ENCODE assay signal across 26 mouse cellular contexts in genomic region chr7:97454795-97455194, GRCm38 (mm10). TPM values are rescaled to one million over a fixed set of nuclear protein-coding genes. Genes with fewer than 3 reads are reported as not detected.
DNase-seq lines count a peak whose midpoint lies in the region; ATAC-seq and TF ChIP-seq lines count a peak whose summit lies in the region.
"Had no signal": no experiment of that assay in that cellular context is flagged by ENCODE, and none has a peak within 500 bp of the region (broad histone marks: within the 10 kb centered on the region; RNA-seq: fewer than 3 reads in every experiment).

No protein-coding gene starts in this region.

- no peak for DNase-seq in liver, embryonic 11.5 days (ENCODE audit: low spot score)
- no peak for DNase-seq in liver, embryonic 14.5 days (ENCODE audit: low read depth in 3 of 3, low spot score in 3 of 3)
- no peak for DNase-seq in cerebellum, adult 18-20 months
- DNase-seq in left cerebral cortex, postnatal 36 days (ENCODE audit: low spot score in 2 of 2), result no peak
- DNase-seq: adrenal gland, postnatal 10 days; cerebellum, adult 8-10 months; cerebellum, postnatal 36 days; embryo, embryonic 11 days; gastrocnemius, postnatal 10 days; heart, postnatal 4 days; lung, adult 18-20 months; lung, postnatal 10 days; right cerebral cortex, postnatal 14 days had no signal

- no peak overlapping the region for H3K4me3 ChIP-seq in intestine, embryonic 16.5 days (ENCODE audit: low read length)
- no peak overlapping the region for H3K4me3 ChIP-seq in intestine, embryonic 15.5 days (replicated peaks)
- H3K4me3 ChIP-seq in liver, embryonic 12.5 days, result peak overlapping the region; percentile 70
- H3K4me3 ChIP-seq in liver, embryonic 11.5 days (ENCODE audit: low read depth, low read length), result no peak overlapping the region
- H3K4me3 ChIP-seq in liver, embryonic 14.5 days (ENCODE audit: insufficient read depth in 1 of 2, low read depth in 2 of 2, low read length in 2 of 2), result peak overlapping the region; percentile 16 to 67
- H3K4me3 ChIP-seq in stomach, embryonic 16.5 days (replicated peaks; ENCODE audit: low read length), result peak overlapping the region; percentile 17; the same call in 1 of the 2 replicates
- H3K4me3 ChIP-seq: embryonic facial prominence, embryonic 13.5 days; heart, embryonic 10.5 days; midbrain, embryonic 13.5 days had no signal

- peaks cover 5% of the 10 kb centered on the region; the same call in 1 of the 2 replicates for H3K4me1 ChIP-seq in intestine, embryonic 16.5 days (ENCODE audit: control insufficient read depth, insufficient read depth, low read length)
- 0 out of 2 replicates have a peak, but pooled peaks cover 3% of the 10 kb centered on the region for H3K4me1 ChIP-seq in intestine, embryonic 15.5 days (replicated peaks)
- peaks cover 47% of the 10 kb centered on the region for H3K4me1 ChIP-seq in liver, embryonic 12.5 days
- H3K4me1 ChIP-seq in liver, embryonic 11.5 days (replicated peaks; ENCODE audit: control insufficient read depth, insufficient read depth, low read length), result peaks cover 15% of the 10 kb centered on the region
- peaks cover 27 to 34% of the 10 kb centered on the region in 2 experiments for H3K4me1 ChIP-seq in liver, embryonic 14.5 days (replicated peaks; ENCODE audit: control insufficient read depth in 2 of 2, insufficient read depth in 2 of 2, low read length in 1 of 2)
- peaks cover 16% of the 10 kb centered on the region; the same call in 1 of the 2 replicates for H3K4me1 ChIP-seq in stomach, embryonic 16.5 days (ENCODE audit: control insufficient read depth, insufficient read depth, low read length)

- intact Hi-C loops in left cerebral cortex, postnatal 36 days (cut with DNase I), result no loop called here

- H3K9me3 ChIP-seq in intestine, embryonic 16.5 days (ENCODE audit: control insufficient read depth, low read length), result no peaks in the 10 kb centered on the region
- no peaks in the 10 kb centered on the region for H3K9me3 ChIP-seq in intestine, embryonic 15.5 days
- no peaks in the 10 kb centered on the region for H3K9me3 ChIP-seq in liver, embryonic 12.5 days (replicated peaks)
- H3K9me3 ChIP-seq in liver, embryonic 11.5 days (ENCODE audit: control insufficient read depth, low read length), result no peaks in the 10 kb centered on the region
- H3K9me3 ChIP-seq in liver, embryonic 14.5 days (ENCODE audit: control insufficient read depth, low read length), result no peaks in the 10 kb centered on the region
- no peaks in the 10 kb centered on the region for H3K9me3 ChIP-seq in stomach, embryonic 16.5 days (replicated peaks; ENCODE audit: control insufficient read depth, low read length)
- H3K9me3 ChIP-seq: embryonic facial prominence, embryonic 13.5 days; heart, embryonic 10.5 days; midbrain, embryonic 13.5 days had no signal

- H3K4me2 ChIP-seq in intestine, embryonic 16.5 days (ENCODE audit: low read depth, low read length), result no peak overlapping the region
- H3K4me2 ChIP-seq in intestine, embryonic 15.5 days (replicated peaks), result no peak overlapping the region
- peak overlapping the region; percentile 87 for H3K4me2 ChIP-seq in liver, embryonic 12.5 days
- no peak overlapping the region for H3K4me2 ChIP-seq in liver, embryonic 11.5 days
- H3K4me2 ChIP-seq in liver, embryonic 14.5 days (ENCODE audit: low read depth), result peak overlapping the region; percentile 95
- H3K4me2 ChIP-seq in stomach, embryonic 16.5 days (ENCODE audit: low read depth, low read length), result peak overlapping the region; percentile 95
- H3K4me2 ChIP-seq: embryonic facial prominence, embryonic 13.5 days; hindbrain, embryonic 14.5 days; midbrain, embryonic 13.5 days had no signal

- no peak overlapping the region for H3K27ac ChIP-seq in intestine, embryonic 16.5 days (ENCODE audit: low read length)
- no peak overlapping the region for H3K27ac ChIP-seq in intestine, embryonic 15.5 days
- peak overlapping the region; percentile 39; the same call in 1 of the 2 replicates for H3K27ac ChIP-seq in liver, embryonic 12.5 days
- H3K27ac ChIP-seq in liver, embryonic 11.5 days (ENCODE audit: low read depth, low read length), result no peak overlapping the region
- peak overlapping the region; percentile 22; the same call in 1 of the 2 replicates for H3K27ac ChIP-seq in liver, embryonic 14.5 days
- H3K27ac ChIP-seq in stomach, embryonic 16.5 days (ENCODE audit: low read length), result no peak overlapping the region
- H3K27ac ChIP-seq: embryonic facial prominence, embryonic 13.5 days; heart, embryonic 10.5 days; hindbrain, embryonic 14.5 days; midbrain, embryonic 13.5 days had no signal

- peak; percentile 14; the same call in 1 of the 2 replicates for ATAC-seq in intestine, embryonic 16.5 days
- no peak for ATAC-seq in intestine, embryonic 15.5 days
- ATAC-seq in liver, embryonic 12.5 days, result no peak
- no peak for ATAC-seq in liver, embryonic 11.5 days (replicated peaks; ENCODE audit: low FRiP score)
- ATAC-seq in liver, embryonic 14.5 days (ENCODE audit: insufficient read depth), result no peak
- no peak for ATAC-seq in stomach, embryonic 16.5 days (ENCODE audit: insufficient read depth, low FRiP score)
- ATAC-seq: forebrain, embryonic 14.5 days; inflammation-experienced regulatory T-cells, adult 6 months; midbrain, embryonic 13.5 days had no signal

- H3K36me3 ChIP-seq in intestine, embryonic 16.5 days (ENCODE audit: control insufficient read depth, insufficient read depth, low read length), result no peaks in the 10 kb centered on the region
- H3K36me3 ChIP-seq in intestine, embryonic 15.5 days, result no peaks in the 10 kb centered on the region
- peaks cover 20% of the 10 kb centered on the region for H3K36me3 ChIP-seq in liver, embryonic 12.5 days
- no peaks in the 10 kb centered on the region; the same call in 1 of the 2 replicates for H3K36me3 ChIP-seq in liver, embryonic 11.5 days (ENCODE audit: control insufficient read depth, insufficient read depth, low read length)
- peaks cover 7% of the 10 kb centered on the region for H3K36me3 ChIP-seq in liver, embryonic 14.5 days (replicated peaks; ENCODE audit: control insufficient read depth, insufficient read depth, low read depth)
- H3K36me3 ChIP-seq in stomach, embryonic 16.5 days (ENCODE audit: control insufficient read depth, insufficient read depth, low read length), result 0 out of 2 replicates have a peak, but pooled peaks cover 7% of the 10 kb centered on the region
- H3K36me3 ChIP-seq: heart, embryonic 10.5 days; midbrain, embryonic 13.5 days had no signal

- H3K9ac ChIP-seq in intestine, embryonic 16.5 days (ENCODE audit: low read depth, low read length), result no peak overlapping the region
- no peak overlapping the region for H3K9ac ChIP-seq in intestine, embryonic 15.5 days
- peak overlapping the region; percentile 23; the same call in 1 of the 2 replicates for H3K9ac ChIP-seq in liver, embryonic 12.5 days
- no peak overlapping the region for H3K9ac ChIP-seq in liver, embryonic 11.5 days (ENCODE audit: low read depth, low read length)
- H3K9ac ChIP-seq in liver, embryonic 14.5 days (replicated peaks), result peak overlapping the region; percentile 57
- H3K9ac ChIP-seq in stomach, embryonic 16.5 days (ENCODE audit: low read length), result no peak overlapping the region
- H3K9ac ChIP-seq: embryonic facial prominence, embryonic 13.5 days; hindbrain, embryonic 14.5 days; midbrain, embryonic 13.5 days had no signal

- no peak for TF ChIP-seq EP300 in liver, embryonic 14.5 days (IDR thresholded peaks at IDR 0.05; ENCODE audit: low read depth)

- no peak for TF ChIP-seq CTCF in liver, embryonic 14.5 days (IDR thresholded peaks at IDR 0.05; ENCODE audit: low read depth)

- H3K27me3 ChIP-seq in intestine, embryonic 16.5 days (replicated peaks; ENCODE audit: control insufficient read depth, insufficient read depth, low read length), result no peaks in the 10 kb centered on the region
- no peaks in the 10 kb centered on the region for H3K27me3 ChIP-seq in intestine, embryonic 15.5 days (replicated peaks)
- no peaks in the 10 kb centered on the region for H3K27me3 ChIP-seq in liver, embryonic 12.5 days (replicated peaks)
- H3K27me3 ChIP-seq in liver, embryonic 11.5 days (replicated peaks; ENCODE audit: control insufficient read depth, insufficient read depth, low read length), result no peaks in the 10 kb centered on the region
- no peaks in the 10 kb centered on the region for H3K27me3 ChIP-seq in liver, embryonic 14.5 days (ENCODE audit: control insufficient read depth, insufficient read depth, low read length)
- H3K27me3 ChIP-seq in stomach, embryonic 16.5 days (ENCODE audit: control insufficient read depth, insufficient read depth, low read length), result no peaks in the 10 kb centered on the region
- H3K27me3 ChIP-seq: embryonic facial prominence, embryonic 13.5 days had no signal

- WGBS in intestine, embryonic 16.5 days, result 91% methylated on average over 10 of the region's 10 CpGs
- WGBS in intestine, embryonic 15.5 days, result 88% methylated on average over 10 of the region's 10 CpGs
- 87% methylated on average over 10 of the region's 10 CpGs for WGBS in liver, embryonic 12.5 days (ENCODE audit: insufficient replicate concordance)
- WGBS in liver, embryonic 11.5 days, result 90% methylated on average over 10 of the region's 10 CpGs
- WGBS in liver, embryonic 14.5 days (ENCODE audit: insufficient replicate concordance), result 86% methylated on average over 10 of the region's 10 CpGs
- WGBS in stomach, embryonic 16.5 days, result 85% methylated on average over 10 of the region's 10 CpGs

RNA-seq across cellular contexts. Expression of gene Kctd14, which starts 3.7 kb away (rescaled TPM):
- polyA plus RNA-seq in intestine, embryonic 16.5 days (2015; fragmentation: Nextera tagmentation; extraction: Ambion mirVana), result 6.8 and 7.3 TPM in 2 replicates
- polyA plus RNA-seq in intestine, embryonic 15.5 days (2015; fragmentation: Nextera tagmentation; extraction: Ambion mirVana), result 4.5 and 9.0 TPM in 2 replicates
- polyA plus RNA-seq in liver, embryonic 12.5 days (2016; fragmentation: Nextera tagmentation; extraction: Ambion mirVana), result 9.8 and 9.9 TPM in 2 replicates
- polyA plus RNA-seq in liver, embryonic 11.5 days (2014; fragmentation: Nextera tagmentation; extraction: Ambion mirVana), result 7.8 and 9.2 TPM in 2 replicates
- polyA plus RNA-seq in liver, embryonic 14.5 days (2012; rRNA removed), result 9.5 and 9.6 TPM in 2 replicates
- polyA plus RNA-seq in liver, embryonic 14.5 days (2014; fragmentation: Nextera tagmentation; extraction: Ambion mirVana), result 7.6 and 9.6 TPM in 2 replicates
- polyA plus RNA-seq in stomach, embryonic 16.5 days (2015; fragmentation: Nextera tagmentation; extraction: Ambion mirVana), result 25.9 and 37.1 TPM in 2 replicates
- 1 to 10 TPM; 3.2 to 3.6 TPM for total RNA-seq in left cerebral cortex, postnatal 36 days (2021)

RNA-seq across cellular contexts. Expression of gene Ints4, which starts 26.0 kb away (rescaled TPM):
- polyA plus RNA-seq in intestine, embryonic 16.5 days (2015; fragmentation: Nextera tagmentation; extraction: Ambion mirVana), result 38.7 and 41.2 TPM in 2 replicates
- polyA plus RNA-seq in intestine, embryonic 15.5 days (2015; fragmentation: Nextera tagmentation; extraction: Ambion mirVana), result 41.1 and 42.1 TPM in 2 replicates
- polyA plus RNA-seq in liver, embryonic 12.5 days (2016; fragmentation: Nextera tagmentation; extraction: Ambion mirVana), result 32.2 and 33.4 TPM in 2 replicates
- 49.2 and 61.3 TPM in 2 replicates for polyA plus RNA-seq in liver, embryonic 11.5 days (2014; fragmentation: Nextera tagmentation; extraction: Ambion mirVana)
- polyA plus RNA-seq in liver, embryonic 14.5 days (2012; rRNA removed), result 25.9 and 26.8 TPM in 2 replicates
- polyA plus RNA-seq in liver, embryonic 14.5 days (2014; fragmentation: Nextera tagmentation; extraction: Ambion mirVana), result 19.1 and 21.8 TPM in 2 replicates
- 52.8 and 56.1 TPM in 2 replicates for polyA plus RNA-seq in stomach, embryonic 16.5 days (2015; fragmentation: Nextera tagmentation; extraction: Ambion mirVana)
- total RNA-seq in left cerebral cortex, postnatal 36 days (2021), result 10 to 100 TPM; 28.5 to 32.6 TPM

RNA-seq across cellular contexts. Expression of gene Thrsp, which starts 37.3 kb away (rescaled TPM):
- 0.40 and 0.45 TPM in 2 replicates for polyA plus RNA-seq in intestine, embryonic 16.5 days (2015; fragmentation: Nextera tagmentation; extraction: Ambion mirVana)
- polyA plus RNA-seq in intestine, embryonic 15.5 days (2015; fragmentation: Nextera tagmentation; extraction: Ambion mirVana), result 0.54 and 0.77 TPM in 2 replicates
- polyA plus RNA-seq in liver, embryonic 12.5 days (2016; fragmentation: Nextera tagmentation; extraction: Ambion mirVana), result 0.13 TPM in 1 of 2 replicates, not detected in the other
- polyA plus RNA-seq in liver, embryonic 11.5 days (2014; fragmentation: Nextera tagmentation; extraction: Ambion mirVana), result 0.30 TPM in 1 of 2 replicates, not detected in the other
- polyA plus RNA-seq in liver, embryonic 14.5 days (2012; rRNA removed), result 0.02 TPM in 1 of 2 replicates, not detected in the other
- polyA plus RNA-seq in liver, embryonic 14.5 days (2014; fragmentation: Nextera tagmentation; extraction: Ambion mirVana), result not detected in 2 replicates
- polyA plus RNA-seq in stomach, embryonic 16.5 days (2015; fragmentation: Nextera tagmentation; extraction: Ambion mirVana), result 1.2 and 4.1 TPM in 2 replicates
- 10 to 100 TPM; 18.7 to 23.4 TPM for total RNA-seq in left cerebral cortex, postnatal 36 days (2021)
- total RNA-seq: granulocyte monocyte progenitor cell, adult 5-6 weeks; megakaryocyte progenitor cell, adult 5-6 weeks; monocyte, adult 5-6 weeks had no signal

RNA-seq across cellular contexts. Expression of gene Ndufc2, which starts 55.0 kb away (rescaled TPM):
- 377 and 385 TPM in 2 replicates for polyA plus RNA-seq in intestine, embryonic 16.5 days (2015; fragmentation: Nextera tagmentation; extraction: Ambion mirVana)
- 372 and 444 TPM in 2 replicates for polyA plus RNA-seq in intestine, embryonic 15.5 days (2015; fragmentation: Nextera tagmentation; extraction: Ambion mirVana)
- polyA plus RNA-seq in liver, embryonic 12.5 days (2016; fragmentation: Nextera tagmentation; extraction: Ambion mirVana), result 249 and 261 TPM in 2 replicates
- 355 and 359 TPM in 2 replicates for polyA plus RNA-seq in liver, embryonic 11.5 days (2014; fragmentation: Nextera tagmentation; extraction: Ambion mirVana)
- 95.8 and 107 TPM in 2 replicates for polyA plus RNA-seq in liver, embryonic 14.5 days (2012; rRNA removed)
- polyA plus RNA-seq in liver, embryonic 14.5 days (2014; fragmentation: Nextera tagmentation; extraction: Ambion mirVana), result 242 and 250 TPM in 2 replicates
- polyA plus RNA-seq in stomach, embryonic 16.5 days (2015; fragmentation: Nextera tagmentation; extraction: Ambion mirVana), result 292 and 373 TPM in 2 replicates
- total RNA-seq in left cerebral cortex, postnatal 36 days (2021), result 100 to 1,000 TPM; 202 to 220 TPM

Comparison
In these comparisons a context has a peak if more than half of its experiments do, and no peak if none do; other contexts are left out.
1. H3K27ac ChIP-seq: peak in liver, embryonic 12.5 days (single experiment) and liver, embryonic 14.5 days (single experiment); none in intestine, embryonic 16.5 days (single experiment), intestine, embryonic 15.5 days (single experiment), liver, embryonic 11.5 days (single experiment) and stomach, embryonic 16.5 days (single experiment).
2. H3K4me2 ChIP-seq: peak in liver, embryonic 12.5 days (single experiment), liver, embryonic 14.5 days (single experiment) and stomach, embryonic 16.5 days (single experiment); none in intestine, embryonic 16.5 days (single experiment), intestine, embryonic 15.5 days (single experiment) and liver, embryonic 11.5 days (single experiment).
3. H3K4me3 ChIP-seq: peak in liver, embryonic 12.5 days (single experiment), liver, embryonic 14.5 days (2 of 2) and stomach, embryonic 16.5 days (single experiment); none in intestine, embryonic 16.5 days (single experiment), intestine, embryonic 15.5 days (single experiment) and liver, embryonic 11.5 days (single experiment).
4. H3K9ac ChIP-seq: peak in liver, embryonic 12.5 days (single experiment) and liver, embryonic 14.5 days (single experiment); none in intestine, embryonic 16.5 days (single experiment), intestine, embryonic 15.5 days (single experiment), liver, embryonic 11.5 days (single experiment) and stomach, embryonic 16.5 days (single experiment).